ENCODE assay signal across 20 mouse cellular contexts in genomic region chr2:154452951-154453350, GRCm38 (mm10). TPM values are rescaled to one million over a fixed set of nuclear protein-coding genes. Genes with fewer than 3 reads are reported as not detected.
DNase-seq lines count a peak whose midpoint lies in the region; ATAC-seq and TF ChIP-seq lines count a peak whose summit lies in the region.
"Had no signal": no experiment of that assay in that cellular context is flagged by ENCODE, and none has a peak within 500 bp of the region (broad histone marks: within the 10 kb centered on the region; RNA-seq: fewer than 3 reads in every experiment).

No protein-coding gene starts in this region.

- 95% methylated on average over 2 of the region's 2 CpGs for WGBS in hindbrain, postnatal 0 days
- WGBS in hindbrain, embryonic 16.5 days, result 86% methylated on average over 2 of the region's 2 CpGs
- 86% methylated on average over 2 of the region's 2 CpGs for WGBS in liver, postnatal 0 days (ENCODE audit: insufficient replicate concordance)
- 88% methylated on average over 2 of the region's 2 CpGs for WGBS in stomach, postnatal 0 days

- no peak for ATAC-seq in hindbrain, postnatal 0 days
- no peak for ATAC-seq in hindbrain, embryonic 16.5 days
- ATAC-seq in liver, postnatal 0 days, result no peak
- no peak for ATAC-seq in stomach, postnatal 0 days (ENCODE audit: low FRiP score, low TSS enrichment)
- ATAC-seq in megakaryocyte-erythroid progenitor cell, adult 5-6 weeks (replicated peaks; ENCODE audit: low FRiP score, low TSS enrichment, poor library complexity, severe bottlenecking), result no peak
- ATAC-seq: forebrain, embryonic 15.5 days; intestine, embryonic 16.5 days; midbrain, embryonic 16.5 days had no signal

- H3K4me2 ChIP-seq in hindbrain, postnatal 0 days (ENCODE audit: low read depth, low read length), result no peak overlapping the region
- H3K4me2 ChIP-seq in hindbrain, embryonic 16.5 days (ENCODE audit: low read length), result no peak overlapping the region
- H3K4me2 ChIP-seq in liver, postnatal 0 days (ENCODE audit: low read depth, low read length), result no peak overlapping the region
- no peak overlapping the region for H3K4me2 ChIP-seq in stomach, postnatal 0 days (replicated peaks; ENCODE audit: low read depth)
- H3K4me2 ChIP-seq: forebrain, embryonic 15.5 days; heart, embryonic 13.5 days; hindbrain, embryonic 13.5 days; liver, embryonic 13.5 days had no signal

- no peak overlapping the region for H3K27ac ChIP-seq in hindbrain, postnatal 0 days
- no peak overlapping the region for H3K27ac ChIP-seq in hindbrain, embryonic 16.5 days (ENCODE audit: low read depth, low read length)
- H3K27ac ChIP-seq in liver, postnatal 0 days (ENCODE audit: low read depth), result no peak overlapping the region
- H3K27ac ChIP-seq in MEL (ENCODE audit: control insufficient read depth, low read depth, low read length), result no peak overlapping the region
- H3K27ac ChIP-seq in stomach, postnatal 0 days (replicated peaks), result no peak overlapping the region
- H3K27ac ChIP-seq: forebrain, embryonic 15.5 days; heart, embryonic 13.5 days; hindbrain, embryonic 13.5 days; liver, embryonic 13.5 days had no signal

- no peaks in the 10 kb centered on the region for H3K4me1 ChIP-seq in hindbrain, postnatal 0 days (ENCODE audit: insufficient read depth, low read length)
- peaks cover 8% of the 10 kb centered on the region; the same call in 1 of the 2 replicates for H3K4me1 ChIP-seq in hindbrain, embryonic 16.5 days (ENCODE audit: control insufficient read depth, insufficient read depth, low read depth, low read length)
- peaks cover 11% of the 10 kb centered on the region; the same call in 1 of the 2 replicates for H3K4me1 ChIP-seq in liver, postnatal 0 days (ENCODE audit: insufficient read depth)
- H3K4me1 ChIP-seq in MEL (ENCODE audit: control insufficient read depth in 1 of 2, insufficient read depth in 2 of 2, low read length in 2 of 2), result peaks cover 8 to 21% of the 10 kb centered on the region in 2 experiments
- no peaks in the 10 kb centered on the region for H3K4me1 ChIP-seq in stomach, postnatal 0 days (replicated peaks; ENCODE audit: control insufficient read depth, insufficient read depth)

- no peak overlapping the region for H3K9ac ChIP-seq in hindbrain, postnatal 0 days (replicated peaks; ENCODE audit: low read length)
- no peak overlapping the region for H3K9ac ChIP-seq in hindbrain, embryonic 16.5 days (ENCODE audit: low read depth, low read length)
- H3K9ac ChIP-seq in liver, postnatal 0 days (replicated peaks), result no peak overlapping the region
- H3K9ac ChIP-seq in MEL (ENCODE audit: control insufficient read depth, low read depth, low read length, poor library complexity, severe bottlenecking), result no peak overlapping the region
- H3K9ac ChIP-seq in stomach, postnatal 0 days (ENCODE audit: low read length), result no peak overlapping the region
- H3K9ac ChIP-seq: forebrain, embryonic 15.5 days; heart, embryonic 13.5 days; hindbrain, embryonic 13.5 days; liver, embryonic 13.5 days had no signal

- peaks cover under 1% of the 10 kb centered on the region; the same call in 1 of the 2 replicates for H3K36me3 ChIP-seq in hindbrain, postnatal 0 days (ENCODE audit: insufficient read depth, low read length)
- peaks cover 3% of the 10 kb centered on the region; the same call in 1 of the 2 replicates for H3K36me3 ChIP-seq in hindbrain, embryonic 16.5 days (ENCODE audit: control insufficient read depth, insufficient read depth, low read length)
- no peaks in the 10 kb centered on the region for H3K36me3 ChIP-seq in liver, postnatal 0 days (replicated peaks; ENCODE audit: insufficient read depth, low read length)
- H3K36me3 ChIP-seq in MEL (ENCODE audit: control insufficient read depth in 1 of 2, insufficient read depth in 2 of 2, low read length in 2 of 2), result peaks cover 1 to 28% of the 10 kb centered on the region in 2 experiments; a peak in 2 of 4 replicates
- no peaks in the 10 kb centered on the region for H3K36me3 ChIP-seq in stomach, postnatal 0 days (ENCODE audit: control insufficient read depth, insufficient read depth, low read length)

- H3K9me3 ChIP-seq in hindbrain, postnatal 0 days (ENCODE audit: low read length), result no peaks in the 10 kb centered on the region
- no peaks in the 10 kb centered on the region for H3K9me3 ChIP-seq in hindbrain, embryonic 16.5 days (ENCODE audit: control insufficient read depth, low read length)
- H3K9me3 ChIP-seq in liver, postnatal 0 days (ENCODE audit: low read length), result no peaks in the 10 kb centered on the region
- no peaks in the 10 kb centered on the region for H3K9me3 ChIP-seq in MEL (replicated peaks; ENCODE audit: insufficient read depth, low read length)
- no peaks in the 10 kb centered on the region for H3K9me3 ChIP-seq in stomach, postnatal 0 days (ENCODE audit: control insufficient read depth, low read length)
- H3K9me3 ChIP-seq: forebrain, embryonic 15.5 days; heart, embryonic 13.5 days; hindbrain, embryonic 13.5 days; liver, embryonic 13.5 days; megakaryocyte, embryonic 14.5 days had no signal

- no peak for TF ChIP-seq EP300 in liver, postnatal 0 days (IDR thresholded peaks at IDR 0.05; ENCODE audit: low read depth)
- no peak for TF ChIP-seq EP300 in MEL (IDR thresholded peaks at IDR 0.05; ENCODE audit: low read depth in 1 of 2, low read length in 2 of 2)
- no peak for TF ChIP-seq EP300 in stomach, postnatal 0 days (optimal IDR thresholded peaks at IDR 0.05)

- no peak overlapping the region for H3K4me3 ChIP-seq in hindbrain, postnatal 0 days (ENCODE audit: low read length)
- no peak overlapping the region for H3K4me3 ChIP-seq in hindbrain, embryonic 16.5 days (ENCODE audit: low read length)
- H3K4me3 ChIP-seq in liver, postnatal 0 days (ENCODE audit: low read depth, low read length), result no peak overlapping the region
- no peak overlapping the region for H3K4me3 ChIP-seq in MEL (ENCODE audit: control insufficient read depth in 1 of 2, insufficient read depth in 1 of 2, low read depth in 2 of 2, low read length in 2 of 2)
- H3K4me3 ChIP-seq in stomach, postnatal 0 days (ENCODE audit: low read depth, low read length), result no peak overlapping the region
- H3K4me3 ChIP-seq: forebrain, embryonic 15.5 days; heart, embryonic 13.5 days; hindbrain, embryonic 13.5 days; liver, embryonic 13.5 days; megakaryocyte, embryonic 14.5 days had no signal

- no peaks in the 10 kb centered on the region for H3K27me3 ChIP-seq in hindbrain, postnatal 0 days (ENCODE audit: insufficient read depth, low read length)
- no peaks in the 10 kb centered on the region for H3K27me3 ChIP-seq in hindbrain, embryonic 16.5 days (replicated peaks; ENCODE audit: control insufficient read depth, insufficient read depth, low read length)
- no peaks in the 10 kb centered on the region for H3K27me3 ChIP-seq in liver, postnatal 0 days (ENCODE audit: insufficient read depth, low read length)
- no peaks in the 10 kb centered on the region for H3K27me3 ChIP-seq in MEL (ENCODE audit: control insufficient read depth in 1 of 2, insufficient read depth in 2 of 2, low read length in 2 of 2)
- no peaks in the 10 kb centered on the region for H3K27me3 ChIP-seq in stomach, postnatal 0 days (ENCODE audit: control insufficient read depth, insufficient read depth, low read length)
- H3K27me3 ChIP-seq: forebrain, embryonic 15.5 days; heart, embryonic 13.5 days; hindbrain, embryonic 13.5 days; liver, embryonic 13.5 days; megakaryocyte, embryonic 14.5 days had no signal

- TF ChIP-seq POLR2A in MEL (IDR thresholded peaks at IDR 0.05; ENCODE audit: control insufficient read depth in 1 of 2, insufficient read depth in 1 of 2, low read depth in 1 of 2, low read length in 2 of 2, poor library complexity in 1 of 2), result no peak

- TF ChIP-seq CTCF in hindbrain, postnatal 0 days (IDR thresholded peaks at IDR 0.05; ENCODE audit: low read depth), result peak; percentile 33
- peak; percentile 39 for TF ChIP-seq CTCF in liver, postnatal 0 days (IDR thresholded peaks at IDR 0.05; ENCODE audit: low read depth)
- peak in 2 of 3 experiments; percentile 7 to 16; a peak in 2 of 6 replicates for TF ChIP-seq CTCF in MEL (IDR thresholded peaks at IDR 0.05 in 2 of 3, conservative IDR thresholded peaks at IDR 0.05 in 1 of 3; ENCODE audit: control insufficient read depth in 1 of 3, insufficient read depth in 1 of 3, low read depth in 2 of 3, low read length in 3 of 3, poor library complexity in 1 of 3, severe bottlenecking in 1 of 3)
- TF ChIP-seq CTCF in stomach, postnatal 0 days (IDR thresholded peaks at IDR 0.05; ENCODE audit: low read depth), result peak; percentile 47

- peak; percentile 14 for TF ChIP-seq RAD21 in MEL (IDR thresholded peaks at IDR 0.05; ENCODE audit: low read depth, low read length)

- H3K79me2 ChIP-seq in MEL (ENCODE audit: control insufficient read depth, insufficient read depth, low read length, poor library complexity), result peaks cover 9% of the 10 kb centered on the region

- DNase-seq in hindbrain, postnatal 0 days (ENCODE audit: low spot score), result peak; percentile 12
- no peak for DNase-seq in liver, postnatal 0 days
- DNase-seq in liver (no peak), MEL (ENCODE audit: low read depth, low spot score) (no peak)
- DNase-seq in stomach, postnatal 0 days (ENCODE audit: low spot score), result no peak
- DNase-seq: B cell, adult 2 months; cerebellum, adult 9-10 months; gastrocnemius, postnatal 36 days; kidney, postnatal 10 days; layer of hippocampus, adult 9-11 months; liver, embryonic 13.5 days; right cerebral cortex, postnatal 25 days had no signal

RNA-seq across cellular contexts. Expression of gene Cbfa2t2, which starts 16.7 kb away (rescaled TPM):
- 48.3 and 51.7 TPM in 2 replicates for total RNA-seq in hindbrain, postnatal 0 days (2014; rRNA removed)
- polyA plus RNA-seq in hindbrain, postnatal 0 days (2015; fragmentation: Nextera tagmentation; extraction: Ambion mirVana), result 31.6 and 33.4 TPM in 2 replicates
- polyA plus RNA-seq in hindbrain, embryonic 16.5 days (2015; fragmentation: Nextera tagmentation; extraction: Ambion mirVana), result 39.8 and 50.9 TPM in 2 replicates
- polyA plus RNA-seq in liver, postnatal 0 days (2015; fragmentation: Nextera tagmentation; extraction: Ambion mirVana), result 3.9 and 6.0 TPM in 2 replicates
- total RNA-seq in MEL (2012; rRNA removed), result 5.9 and 8.9 TPM in 2 replicates
- polyA plus RNA-seq in MEL (2012; ENCODE audit: insufficient read depth in 1 of 2, insufficient read length in 2 of 2, low read depth in 1 of 2, low replicate concordance in 2 of 2, missing spikeins in 1 of 2), result 10 to 100 TPM in 1 of 2 experiments, not detected in 1; 23.1 TPM
- 10.3 and 10.4 TPM in 2 replicates for polyA plus RNA-seq in stomach, postnatal 0 days (2015; fragmentation: Nextera tagmentation; extraction: Ambion mirVana)
- total RNA-seq in megakaryocyte-erythroid progenitor cell, adult 5-6 weeks (2014; fragmentation: Nextera tagmentation), result 17.0 and 20.8 TPM in 2 replicates
- 10.4 and 18.8 TPM in 2 replicates for total RNA-seq in megakaryocyte-erythroid progenitor cell, adult 5-6 weeks (2017)

RNA-seq across cellular contexts. Expression of gene Snta1, which starts 45.1 kb away (rescaled TPM):
- total RNA-seq in hindbrain, postnatal 0 days (2014; rRNA removed), result 40.4 and 41.1 TPM in 2 replicates
- 20.0 and 20.1 TPM in 2 replicates for polyA plus RNA-seq in hindbrain, postnatal 0 days (2015; fragmentation: Nextera tagmentation; extraction: Ambion mirVana)
- 14.0 and 15.1 TPM in 2 replicates for polyA plus RNA-seq in hindbrain, embryonic 16.5 days (2015; fragmentation: Nextera tagmentation; extraction: Ambion mirVana)
- 4.7 and 6.0 TPM in 2 replicates for polyA plus RNA-seq in liver, postnatal 0 days (2015; fragmentation: Nextera tagmentation; extraction: Ambion mirVana)
- total RNA-seq in MEL (2012; rRNA removed), result 2.7 and 3.0 TPM in 2 replicates
- 1 to 10 TPM in 1 of 2 experiments, not detected in 1; 6.7 TPM for polyA plus RNA-seq in MEL (2012; ENCODE audit: insufficient read depth in 1 of 2, insufficient read length in 2 of 2, low read depth in 1 of 2, low replicate concordance in 2 of 2, missing spikeins in 1 of 2)
- 6.7 and 7.2 TPM in 2 replicates for polyA plus RNA-seq in stomach, postnatal 0 days (2015; fragmentation: Nextera tagmentation; extraction: Ambion mirVana)
- total RNA-seq in megakaryocyte-erythroid progenitor cell, adult 5-6 weeks (2014; fragmentation: Nextera tagmentation), result 0.27 and 1.5 TPM in 2 replicates
- total RNA-seq in megakaryocyte-erythroid progenitor cell, adult 5-6 weeks (2017), result 0.76 TPM in 1 of 2 replicates, not detected in the other
